Mouse (Mus musculus): ENCODE measurements at regions not wholly inside any gene's neighbourhood (a gene's known extent, or its start where the extent isn't known, plus 50 kb on each side); places are given as distances from the start of the nearest gene placed in this dataset.

GRCm38 (mm10) chr10:111558675-111559340 lies 52.7 kb downstream of the Phlda1 start:
- no peaks in the 10 kb centered on the region for H3K27me3 ChIP-seq (ENCODE audit: control insufficient read depth, insufficient read depth, low read length, poor library complexity, severe bottlenecking)
- H3K36me3 ChIP-seq (ENCODE audit: control insufficient read depth, insufficient read depth, low read length, poor library complexity, severe bottlenecking): no peaks in the 10 kb centered on the region
- no peak for DNase-seq (ENCODE audit: low read depth, low spot score)

DNA sequence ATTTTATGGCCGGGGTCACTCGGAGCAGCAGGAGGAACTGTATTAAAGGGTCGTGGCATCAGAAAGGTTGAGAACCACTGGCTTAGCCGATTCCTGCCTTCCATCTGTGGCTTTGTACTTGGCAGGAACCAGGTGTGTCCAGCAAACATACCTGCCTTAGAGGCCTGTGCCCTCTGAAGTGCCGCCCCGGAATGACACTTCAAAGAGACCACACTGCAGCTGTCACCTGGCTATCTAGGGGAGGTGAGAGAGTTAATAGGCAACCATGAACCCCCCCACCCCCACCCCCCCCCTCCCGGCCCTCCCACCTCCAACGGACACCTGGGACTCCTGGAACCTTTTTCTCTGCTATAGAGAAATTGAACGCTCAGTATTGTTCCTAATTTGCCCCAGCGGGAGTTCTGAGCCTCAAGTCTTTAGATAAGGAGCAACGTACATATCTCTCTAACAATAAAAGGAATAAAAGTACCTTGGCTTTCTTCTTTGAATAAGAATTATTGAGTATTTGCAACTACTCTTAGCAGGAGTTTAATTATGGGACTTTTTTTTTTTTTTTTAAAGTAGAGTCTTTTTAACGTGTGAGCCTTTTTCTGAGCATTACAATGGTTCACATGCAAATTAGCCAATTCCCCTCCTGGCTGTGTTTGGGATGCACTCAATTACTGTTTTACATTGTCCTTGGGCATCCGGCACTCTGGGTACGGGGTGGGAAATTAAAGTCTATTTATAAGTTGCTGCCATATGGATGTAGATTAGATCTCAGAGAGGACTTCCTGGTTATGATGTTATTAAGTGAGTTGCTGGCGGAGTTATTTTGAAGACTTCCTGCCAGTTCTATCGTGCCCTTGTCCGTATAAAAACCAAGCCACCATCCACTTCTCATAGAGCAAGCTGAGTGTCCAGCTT lies 53.5 kb downstream of the Phlda1 start:
- H3K36me3 ChIP-seq (ENCODE audit: control insufficient read depth, insufficient read depth, low read length, poor library complexity, severe bottlenecking): no peaks in the 10 kb centered on the region
- H3K27me3 ChIP-seq (ENCODE audit: control insufficient read depth, insufficient read depth, low read length, poor library complexity, severe bottlenecking): no peaks in the 10 kb centered on the region
- DNase-seq (ENCODE audit: low read depth, low spot score): no peak

DNA sequence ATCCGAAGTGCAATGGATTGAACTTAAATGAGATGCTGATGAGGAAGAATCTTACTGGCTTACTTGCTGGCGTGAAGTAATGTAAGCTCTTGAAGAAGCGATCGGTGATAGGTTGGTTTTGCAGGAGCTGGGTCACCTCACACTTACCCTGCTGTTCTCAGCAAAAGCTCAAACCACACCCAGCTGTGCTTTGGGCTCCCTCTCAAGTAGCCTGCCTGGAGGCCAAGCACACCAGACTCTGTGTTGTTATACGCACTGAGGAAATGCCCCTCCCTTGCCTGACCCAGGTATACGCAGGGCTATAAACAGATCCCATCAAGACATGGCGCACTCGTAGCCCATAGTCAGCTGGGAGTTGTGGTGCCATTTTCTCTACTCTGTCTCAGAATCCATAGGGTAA lies 56.5 kb downstream of the Phlda1 start:
- H3K27me3 ChIP-seq (ENCODE audit: control insufficient read depth, insufficient read depth, low read length, poor library complexity, severe bottlenecking): no peaks in the 10 kb centered on the region
- no peak for DNase-seq (ENCODE audit: low read depth, low spot score)
- H3K36me3 ChIP-seq (ENCODE audit: control insufficient read depth, insufficient read depth, low read length, poor library complexity, severe bottlenecking): no peaks in the 10 kb centered on the region

DNA sequence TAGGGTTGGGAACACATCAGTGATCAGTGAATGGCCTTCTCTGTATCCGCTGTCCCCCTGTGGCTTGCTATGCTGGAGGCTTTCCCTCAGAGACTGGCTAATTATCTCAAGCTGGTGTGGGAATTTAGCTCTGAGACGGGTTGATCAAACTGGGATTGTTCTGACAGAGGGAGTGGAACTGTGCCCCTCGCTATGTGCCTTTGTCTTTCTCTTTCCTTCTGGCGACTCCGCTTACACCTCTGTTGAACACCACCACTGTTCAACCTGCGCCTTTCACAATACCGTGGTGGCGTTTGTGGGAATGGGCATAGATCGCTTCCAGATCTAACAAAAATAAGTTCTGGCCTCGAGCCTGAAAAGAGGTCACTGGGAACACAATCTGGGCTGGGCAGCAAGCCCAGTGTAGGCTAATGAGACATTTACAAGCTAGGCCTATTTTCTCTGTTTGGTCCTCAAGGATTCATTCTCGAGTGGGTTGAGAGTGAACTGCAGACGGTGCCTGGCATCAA lies 60.8 kb downstream of the Phlda1 start:
- H3K36me3 ChIP-seq (ENCODE audit: control insufficient read depth, insufficient read depth, low read length, poor library complexity, severe bottlenecking): no peaks in the 10 kb centered on the region
- no peaks in the 10 kb centered on the region for H3K27me3 ChIP-seq (ENCODE audit: control insufficient read depth, insufficient read depth, low read length, poor library complexity, severe bottlenecking)
- DNase-seq (ENCODE audit: low read depth, low spot score): no peak

DNA sequence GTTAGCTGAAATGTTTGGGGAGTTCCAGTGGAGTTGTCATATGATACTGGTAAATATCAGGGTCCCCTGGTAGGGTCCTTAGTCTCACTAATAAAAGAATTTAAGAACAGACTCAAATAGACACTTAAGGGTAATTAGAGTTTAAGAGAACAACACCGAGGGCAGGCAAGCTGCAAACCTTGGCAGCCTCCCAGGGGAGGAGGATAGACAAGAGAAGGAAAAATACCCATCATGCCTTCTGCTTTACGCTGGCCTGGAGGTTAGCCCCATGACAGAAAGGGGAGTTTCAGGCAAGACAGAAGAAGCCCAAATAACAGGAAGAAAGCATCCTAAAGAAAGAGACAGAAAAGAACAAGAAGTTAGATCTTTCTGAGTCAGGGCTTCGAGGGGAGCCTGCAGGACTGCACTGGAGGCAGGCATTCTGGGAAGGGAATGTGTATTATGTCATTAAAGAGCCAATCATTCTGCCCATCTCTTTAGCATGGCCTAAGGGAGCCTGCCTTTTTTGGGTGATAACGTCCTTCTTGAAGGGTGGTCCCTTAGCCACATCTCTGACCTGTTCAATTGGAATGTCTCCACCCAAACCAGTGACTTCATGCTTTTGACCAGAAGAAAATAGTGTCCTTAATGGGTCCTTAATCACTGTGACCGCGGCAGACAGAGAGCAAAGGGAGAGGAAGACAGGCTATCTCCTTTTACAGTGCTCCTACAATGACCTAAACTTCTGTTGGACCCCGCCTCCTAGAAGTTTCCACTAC lies 64.6 kb downstream of the Phlda1 start:
- no peak for DNase-seq (ENCODE audit: low read depth, low spot score)
- H3K27me3 ChIP-seq (ENCODE audit: control insufficient read depth, insufficient read depth, low read length, poor library complexity, severe bottlenecking): no peaks in the 10 kb centered on the region
- H3K36me3 ChIP-seq (ENCODE audit: control insufficient read depth, insufficient read depth, low read length, poor library complexity, severe bottlenecking): no peaks in the 10 kb centered on the region

DNA sequence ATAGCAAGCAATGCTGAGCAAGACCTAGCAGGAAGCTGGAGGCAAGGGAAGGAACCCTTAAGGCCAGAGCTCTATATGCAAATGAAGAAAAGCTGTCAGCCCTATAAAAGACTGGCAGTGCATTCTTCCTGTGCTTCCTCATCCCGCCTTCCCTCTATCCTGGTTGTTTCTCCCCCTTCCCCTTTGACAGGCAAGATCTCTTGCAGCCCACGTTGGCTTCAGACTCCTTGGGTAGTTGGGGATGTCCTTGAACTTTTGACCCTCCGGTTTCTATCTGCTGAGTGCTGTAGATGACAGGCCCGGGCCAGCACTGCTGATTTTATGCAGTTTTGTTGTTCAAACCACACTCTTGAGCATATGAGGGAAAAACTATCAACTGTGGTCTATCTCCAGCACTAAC lies 68.1 kb downstream of the Phlda1 start:
- H3K36me3 ChIP-seq (ENCODE audit: control insufficient read depth, insufficient read depth, low read length, poor library complexity, severe bottlenecking): no peaks in the 10 kb centered on the region
- no peaks in the 10 kb centered on the region for H3K27me3 ChIP-seq (ENCODE audit: control insufficient read depth, insufficient read depth, low read length, poor library complexity, severe bottlenecking)
- DNase-seq (ENCODE audit: low read depth, low spot score): no peak

DNA sequence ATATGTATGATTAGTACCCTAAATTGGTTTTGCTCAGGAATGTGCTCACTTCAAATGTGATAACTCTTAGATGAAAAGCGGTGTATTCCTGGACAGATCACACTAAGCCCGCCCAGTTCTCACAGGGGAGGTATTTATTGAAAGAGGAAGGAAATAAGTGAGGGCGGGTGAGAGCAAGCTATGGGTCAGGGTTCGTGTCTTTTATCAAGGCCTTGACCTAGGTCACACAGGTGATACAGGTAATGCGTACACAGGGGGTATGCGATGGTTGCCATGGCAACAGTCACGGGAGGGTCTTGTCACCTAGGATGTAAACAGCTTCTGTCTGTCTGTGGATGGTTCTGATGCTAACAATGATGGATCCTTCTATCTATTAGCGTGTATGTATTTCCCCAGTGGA lies 68.7 kb downstream of the Phlda1 start:
- peak; percentile 33 for DNase-seq (ENCODE audit: low read depth, low spot score)
- no peaks in the 10 kb centered on the region for H3K36me3 ChIP-seq (ENCODE audit: control insufficient read depth, insufficient read depth, low read length, poor library complexity, severe bottlenecking)
- H3K27me3 ChIP-seq (ENCODE audit: control insufficient read depth, insufficient read depth, low read length, poor library complexity, severe bottlenecking): no peaks in the 10 kb centered on the region

- DNase-seq (ENCODE audit: low read depth, low spot score): no peak
- Histone ChIP-seq H3K27me3 (ENCODE audit: control insufficient read depth, insufficient read depth, low read length, poor library complexity, severe bottlenecking) (no peaks in the 10 kb centered on the region), H3K36me3 (ENCODE audit: control insufficient read depth, insufficient read depth, low read length, poor library complexity, severe bottlenecking) (no peaks in the 10 kb centered on the region)
Observed at GRCm38 (mm10) chr10:111575256-111575655, 69.2 kb downstream of the Phlda1 start.

DNA sequence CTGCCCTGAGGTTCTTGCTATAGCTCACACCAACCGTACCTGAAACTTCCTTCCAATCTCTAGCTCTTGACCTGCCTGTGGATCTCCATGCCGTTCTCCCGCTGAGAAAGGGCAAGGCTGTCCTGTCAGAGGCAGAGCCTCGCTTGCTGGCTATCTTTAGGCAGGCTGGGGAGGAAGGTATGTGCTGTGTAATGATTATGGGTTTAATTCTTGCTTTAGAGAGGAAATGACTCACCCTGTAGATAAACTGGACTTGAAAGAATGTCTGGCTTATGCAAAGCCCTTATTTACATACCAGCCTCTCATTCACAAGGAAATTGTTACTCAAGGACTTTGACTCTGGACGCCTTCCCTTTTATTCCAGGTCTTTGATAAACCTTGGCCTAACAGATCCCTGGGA lies 69.8 kb downstream of the Phlda1 start:
- H3K36me3 ChIP-seq (ENCODE audit: control insufficient read depth, insufficient read depth, low read length, poor library complexity, severe bottlenecking): no peaks in the 10 kb centered on the region
- no peak for DNase-seq (ENCODE audit: low read depth, low spot score)
- no peaks in the 10 kb centered on the region for H3K27me3 ChIP-seq (ENCODE audit: control insufficient read depth, insufficient read depth, low read length, poor library complexity, severe bottlenecking)

DNA sequence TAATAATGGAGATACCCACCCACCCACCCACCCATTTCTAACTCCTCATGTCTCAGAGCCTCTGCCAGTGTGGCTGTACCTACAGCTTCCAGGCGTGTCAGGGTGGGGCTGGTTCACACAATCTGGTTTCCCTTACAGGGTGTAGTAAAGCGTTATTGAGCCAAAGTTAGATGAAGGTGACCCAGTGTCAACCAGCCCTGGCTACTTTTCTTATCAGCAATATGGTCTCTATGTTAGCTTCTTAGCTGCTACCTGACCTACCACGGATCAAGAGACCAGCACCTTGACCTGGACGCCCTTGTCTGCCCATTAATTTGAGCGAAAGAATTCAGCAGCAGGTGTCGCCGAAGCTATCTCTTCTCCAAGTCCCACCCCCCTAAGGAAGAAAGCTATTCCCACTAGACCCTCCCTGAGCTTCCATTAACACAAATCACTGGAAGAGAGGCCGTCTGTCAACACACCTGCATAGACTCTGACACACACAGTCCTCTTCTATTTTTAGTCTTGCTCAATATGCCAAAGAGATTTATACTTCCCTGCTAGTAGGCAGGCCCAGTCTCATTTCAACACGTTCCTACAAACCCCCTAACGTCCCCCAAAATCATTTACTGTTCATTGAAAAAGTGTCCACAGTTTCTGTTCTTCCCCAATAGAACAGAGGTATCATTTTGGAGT lies 70.4 kb downstream of the Phlda1 start:
- Histone ChIP-seq H3K36me3 (ENCODE audit: control insufficient read depth, insufficient read depth, low read length, poor library complexity, severe bottlenecking) (no peaks in the 10 kb centered on the region), H3K27me3 (ENCODE audit: control insufficient read depth, insufficient read depth, low read length, poor library complexity, severe bottlenecking) (no peaks in the 10 kb centered on the region)
- DNase-seq (ENCODE audit: low read depth, low spot score): no peak

DNA sequence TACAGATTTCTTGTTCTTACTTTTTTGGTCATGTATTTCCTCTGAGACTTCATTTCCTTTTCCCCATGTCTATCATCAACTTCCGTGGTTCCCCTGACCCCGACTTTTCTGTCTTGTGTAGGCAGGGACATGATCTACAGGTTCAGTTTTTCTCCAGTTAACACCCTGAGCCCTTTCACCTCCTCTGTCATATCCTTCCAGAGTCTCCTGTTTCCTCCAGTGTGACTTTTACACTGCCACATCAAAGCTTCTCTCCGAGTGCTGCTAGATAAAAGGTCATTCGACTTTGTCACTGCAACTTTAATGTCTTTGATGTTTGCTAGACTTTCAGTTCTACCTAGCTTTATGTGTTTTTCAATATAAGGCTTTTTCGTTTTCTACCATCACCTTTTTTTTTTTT lies 72.5 kb downstream of the Phlda1 start:
- H3K36me3 ChIP-seq (ENCODE audit: control insufficient read depth, insufficient read depth, low read length, poor library complexity, severe bottlenecking): no peaks in the 10 kb centered on the region
- no peaks in the 10 kb centered on the region for H3K27me3 ChIP-seq (ENCODE audit: control insufficient read depth, insufficient read depth, low read length, poor library complexity, severe bottlenecking)
- no peak for DNase-seq (ENCODE audit: low read depth, low spot score)

- DNase-seq (ENCODE audit: low read depth, low spot score): no peak
- H3K27me3 ChIP-seq (ENCODE audit: control insufficient read depth, insufficient read depth, low read length, poor library complexity, severe bottlenecking): no peaks in the 10 kb centered on the region
Observed at GRCm38 (mm10) chr10:111579481-111579880, 73.4 kb downstream of the Phlda1 start.

DNA sequence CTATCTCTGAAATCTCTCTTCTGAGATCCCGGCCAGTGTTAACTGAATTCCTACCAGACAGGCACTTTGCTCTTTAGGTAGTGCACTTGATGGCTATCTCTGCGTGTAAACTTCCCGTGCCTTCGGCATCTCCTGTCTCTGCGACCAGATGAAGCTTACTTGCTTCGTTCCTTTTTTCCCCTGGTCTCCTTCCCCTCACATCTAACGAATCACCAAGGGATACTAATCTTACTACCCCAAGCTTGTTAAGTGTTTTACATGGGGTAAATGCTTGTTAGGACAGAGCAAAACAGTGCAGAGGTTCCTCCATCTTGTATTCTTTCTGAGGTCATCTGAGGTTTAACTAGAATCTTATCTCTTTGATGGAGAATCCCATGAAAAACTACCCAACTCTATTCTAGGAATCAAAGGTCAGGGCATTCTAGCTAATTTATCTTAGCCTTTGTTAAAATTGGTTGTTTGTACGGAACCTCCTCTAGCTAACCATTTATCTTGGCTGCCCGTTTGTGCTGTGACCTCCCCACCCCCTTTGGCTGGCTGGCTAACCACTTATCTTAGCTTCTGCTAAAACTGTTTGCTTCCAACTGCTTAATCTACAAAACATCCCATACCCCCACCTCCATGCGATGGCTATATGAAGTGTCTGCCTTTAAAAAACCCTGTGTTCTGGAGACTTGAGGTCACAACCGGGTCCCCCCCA lies 74.5 kb downstream of the Phlda1 start:
- no peaks in the 10 kb centered on the region for H3K36me3 ChIP-seq (ENCODE audit: control insufficient read depth, insufficient read depth, low read length, poor library complexity, severe bottlenecking)
- H3K27me3 ChIP-seq (ENCODE audit: control insufficient read depth, insufficient read depth, low read length, poor library complexity, severe bottlenecking): no peaks in the 10 kb centered on the region
- no peak for DNase-seq (ENCODE audit: low read depth, low spot score)

More at GRCm38 (mm10) chr10:111579481-111579880, 73.4 kb downstream of the Phlda1 start:
- H3K36me3 ChIP-seq (ENCODE audit: control insufficient read depth, insufficient read depth, low read length, poor library complexity, severe bottlenecking): no peaks in the 10 kb centered on the region

- no peak for DNase-seq (ENCODE audit: low read depth, low spot score)
- no peaks in the 10 kb centered on the region for H3K27me3 ChIP-seq (ENCODE audit: control insufficient read depth, insufficient read depth, low read length, poor library complexity, severe bottlenecking)
- no peaks in the 10 kb centered on the region for H3K36me3 ChIP-seq (ENCODE audit: control insufficient read depth, insufficient read depth, low read length, poor library complexity, severe bottlenecking)
Observed at GRCm38 (mm10) chr10:111581847-111582246, 75.8 kb downstream of the Phlda1 start.

Data from splenic B cell, adult 2 months (primary cell).